Mouse (Mus musculus) erythroblast, embryonic 14.5 days (primary cell): ENCODE data around the gene Naa25. TPM values are rescaled to one million over a fixed set of nuclear protein-coding genes. Genes with fewer than 3 reads are reported as not detected.
A peak's percentile ranks its signal among the peaks of the same experiment; 100 is the strongest.

Experiments used
- H3K27me3 ChIP-seq: 2 replicates; pipeline ENCODE4 v1.6.1; 2012; ENCODE audit warnings: inconsistent platforms; ENCODE audit not compliant: control insufficient read depth
- H3K36me3 ChIP-seq: 2 replicates; pipeline ENCODE4 v1.6.1; 2012; ENCODE audit warnings: mild to moderate bottlenecking, inconsistent platforms; ENCODE audit not compliant: control insufficient read depth
- H3K4me1 ChIP-seq: 2 replicates; pipeline ENCODE4 v1.6.1; 2012; ENCODE audit warnings: inconsistent platforms; ENCODE audit not compliant: control insufficient read depth
- H3K4me3 ChIP-seq: replicated peaks from 2 replicates; pipeline ENCODE3; 2012; ENCODE audit warnings: moderate library complexity, mild to moderate bottlenecking, inconsistent platforms
- H3K9me3 ChIP-seq: 2 replicates; pipeline ENCODE4 v1.6.1; 2012; ENCODE audit warnings: low read length, inconsistent platforms, mixed read lengths; ENCODE audit not compliant: control insufficient read depth
- GATA1 ChIP-seq: IDR thresholded peaks from 2 replicates; pipeline ENCODE4 v1.6.1; 2012; ENCODE audit warnings: low read length, inconsistent platforms, mixed read lengths
- TAL1 ChIP-seq: IDR thresholded peaks from 3 replicates; pipeline ENCODE4 v1.6.1; 2012; ENCODE audit warnings: low read length, inconsistent platforms, mixed read lengths
- polyA plus RNA-seq: library from polyadenylated mRNA; stranded (reverse); fragments of >175 nt; gene quantifications from 2 replicates; pipeline ENCODE4 v1.2.3, GENCODE M21; 2012

Naa25 gene
- polyA plus RNA-seq, 1 experiment = 0.11 TPM

DNA sequence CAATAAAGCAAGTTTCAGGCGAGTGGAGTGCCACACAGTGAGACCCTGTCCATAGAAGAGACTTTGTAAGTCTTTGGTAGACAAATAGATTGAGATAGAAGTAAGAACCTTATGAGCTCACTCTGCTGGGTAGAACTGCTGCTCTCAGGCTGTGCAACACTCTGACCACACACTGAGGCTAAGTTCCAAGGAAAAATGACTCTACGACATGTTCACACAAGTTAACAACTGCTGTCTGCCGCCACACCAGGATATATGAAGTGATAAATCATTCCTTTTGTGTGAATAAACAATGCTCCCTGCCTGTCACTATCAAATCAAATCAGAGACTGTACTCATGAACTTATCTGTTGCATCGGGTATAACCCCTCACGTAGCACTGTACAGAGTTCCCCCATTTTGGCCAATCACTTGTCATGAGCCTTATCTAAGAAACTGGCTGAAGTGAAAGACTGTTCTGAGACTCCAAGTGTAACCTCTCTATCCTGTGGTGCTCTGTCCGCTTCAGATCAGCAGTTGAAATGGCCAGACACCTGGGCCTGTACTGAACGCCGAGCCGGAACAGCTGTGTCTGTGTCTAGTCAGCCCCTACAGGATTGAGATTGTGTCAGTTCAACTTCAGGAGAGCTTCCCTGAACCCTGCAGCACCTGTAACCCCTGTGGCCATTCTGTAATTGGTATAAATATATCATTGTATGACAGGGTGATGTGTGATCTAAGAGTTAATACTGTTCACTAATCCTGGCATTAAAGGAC lies 58.0 kb downstream of the Naa25 start:
- TF ChIP-seq GATA1 = no peak
- no peak for TF ChIP-seq TAL1
- peaks cover 52% of the 10 kb centered on the region for H3K4me1 ChIP-seq
- no peaks in the 10 kb centered on the region for H3K27me3 ChIP-seq
- H3K4me3 ChIP-seq = no peak overlapping the region
- H3K9me3 ChIP-seq = peaks cover 4% of the 10 kb centered on the region; the same call in 1 of the 2 replicates
- H3K36me3 ChIP-seq = peaks cover 12% of the 10 kb centered on the region

DNA sequence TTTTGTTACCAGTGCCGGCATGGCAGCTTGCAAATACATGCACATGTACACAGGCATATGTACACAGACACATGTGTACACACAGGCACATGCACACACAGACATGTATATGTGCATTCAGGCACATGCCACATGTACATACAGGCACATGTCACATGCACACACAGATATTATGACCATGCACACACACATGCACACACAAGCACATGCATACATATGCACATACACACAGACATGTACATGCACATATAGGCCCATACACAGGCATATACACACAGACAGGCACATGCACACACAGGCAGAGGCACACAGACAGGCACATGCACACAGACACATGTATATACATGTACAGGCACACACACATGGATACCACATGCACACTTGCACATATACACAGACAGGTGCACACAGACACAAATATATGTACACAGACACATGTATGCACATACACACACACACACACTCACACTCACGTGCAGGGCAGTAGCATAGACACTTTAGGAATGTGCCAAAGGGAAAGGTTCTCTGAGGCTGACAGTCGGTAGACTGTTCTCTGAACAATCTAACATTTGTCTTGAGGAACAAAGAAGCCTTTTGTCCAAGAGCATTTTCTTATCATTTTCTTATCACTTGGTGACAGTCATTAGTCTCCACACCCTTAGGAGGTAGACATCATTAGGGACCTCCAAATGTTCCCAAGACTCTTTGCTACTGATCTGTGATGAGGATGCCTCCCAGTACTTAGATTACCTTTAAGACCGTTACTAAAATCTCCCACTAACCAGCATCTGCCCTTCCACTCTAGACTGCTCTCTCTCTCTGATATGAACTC lies 63.8 kb downstream of the Naa25 start:
- TF ChIP-seq GATA1 (no peak), TAL1 (no peak; the same call in 2 of the 3 replicates)
- Histone ChIP-seq H3K4me3 (no peak overlapping the region), H3K9me3 (peaks cover 6% of the 10 kb centered on the region; the same call in 1 of the 2 replicates), H3K27me3 (no peaks in the 10 kb centered on the region), H3K36me3 (peaks cover 3% of the 10 kb centered on the region), H3K4me1 (peaks cover 30% of the 10 kb centered on the region)

DNA sequence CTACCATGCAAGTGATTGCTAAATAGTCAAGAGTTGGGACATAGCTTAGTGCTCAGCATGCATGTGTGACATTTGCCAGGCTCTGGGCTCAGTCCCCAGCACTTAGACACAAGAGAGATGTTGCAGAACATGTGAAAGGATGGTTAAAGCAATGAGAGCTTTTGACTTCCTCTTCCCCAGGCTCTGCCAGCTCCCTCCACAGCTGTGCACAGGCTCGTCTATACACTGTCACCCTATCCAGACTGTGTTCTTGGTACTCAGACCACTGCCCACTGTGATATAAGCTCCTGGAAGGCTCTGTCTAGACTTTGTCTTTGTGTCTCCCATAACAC lies 64.4 kb downstream of the Naa25 start:
- TF ChIP-seq GATA1 (no peak), TAL1 (no peak)
- Histone ChIP-seq H3K36me3 (peaks cover 3% of the 10 kb centered on the region), H3K4me3 (no peak overlapping the region), H3K9me3 (peaks cover 6% of the 10 kb centered on the region; the same call in 1 of the 2 replicates), H3K27me3 (no peaks in the 10 kb centered on the region), H3K4me1 (peaks cover 29% of the 10 kb centered on the region)

DNA sequence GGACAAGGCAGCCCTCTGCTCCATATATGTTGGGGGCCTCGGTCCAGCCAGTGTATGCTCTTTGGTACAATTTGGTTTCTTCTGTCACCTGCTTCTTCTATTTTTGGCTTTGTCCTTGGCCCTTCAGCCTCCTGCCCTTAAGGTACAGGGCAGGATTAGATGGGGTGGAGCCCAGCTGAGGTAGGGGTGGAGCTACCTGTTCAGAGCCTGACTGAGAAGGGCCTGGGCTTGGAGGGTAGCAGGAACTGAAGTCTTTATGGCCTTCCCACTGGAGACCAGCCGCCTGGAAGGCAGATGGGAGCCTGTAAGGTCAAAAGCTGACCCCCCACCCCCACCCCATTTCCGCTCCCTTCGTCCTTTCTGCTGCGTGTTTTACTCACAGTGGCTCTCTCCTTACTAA lies 65.2 kb downstream of the Naa25 start:
- Histone ChIP-seq H3K9me3 (peaks cover 6% of the 10 kb centered on the region; the same call in 1 of the 2 replicates), H3K27me3 (no peaks in the 10 kb centered on the region), H3K4me1 (peaks cover 29% of the 10 kb centered on the region), H3K4me3 (no peak overlapping the region), H3K36me3 (peaks cover 3% of the 10 kb centered on the region)
- TF ChIP-seq TAL1 = no peak
- TF ChIP-seq GATA1 = no peak

DNA sequence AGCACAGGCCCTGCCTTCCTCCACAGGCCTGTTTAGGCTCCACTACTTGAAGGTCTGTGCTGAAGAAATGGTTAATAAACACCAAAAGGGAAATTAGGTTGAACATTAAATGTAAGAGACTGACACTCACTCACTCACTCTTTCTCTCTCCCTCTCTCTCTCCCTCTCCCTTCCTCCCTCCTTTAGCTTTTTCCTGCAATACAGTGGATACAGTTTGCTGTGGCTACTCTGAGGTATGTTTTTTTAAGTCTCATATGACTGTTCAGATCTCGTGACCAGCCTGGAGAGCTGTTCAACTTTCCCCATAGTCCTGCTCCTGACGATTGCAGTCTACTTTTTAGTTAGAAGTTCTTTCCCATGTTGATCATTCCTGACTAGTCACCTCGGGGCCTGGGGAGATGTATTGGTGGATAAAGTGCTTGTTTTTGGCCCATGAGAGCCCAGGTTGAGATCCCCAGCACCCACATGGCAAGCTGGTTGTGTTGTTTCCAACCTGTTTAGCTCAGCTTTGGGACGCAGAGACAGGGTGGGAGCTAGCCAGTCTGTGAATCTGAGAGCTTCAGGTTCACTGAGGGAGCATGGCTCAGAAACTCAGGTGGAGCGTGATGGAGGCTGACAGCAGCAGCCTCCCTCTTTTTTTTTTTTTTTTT lies 66.0 kb downstream of the Naa25 start:
- Histone ChIP-seq H3K4me3 (no peak overlapping the region), H3K36me3 (peaks cover 3% of the 10 kb centered on the region), H3K4me1 (peaks cover 29% of the 10 kb centered on the region), H3K9me3 (peaks cover 6% of the 10 kb centered on the region; the same call in 1 of the 2 replicates), H3K27me3 (no peaks in the 10 kb centered on the region)
- no peak for TF ChIP-seq GATA1
- no peak for TF ChIP-seq TAL1

DNA sequence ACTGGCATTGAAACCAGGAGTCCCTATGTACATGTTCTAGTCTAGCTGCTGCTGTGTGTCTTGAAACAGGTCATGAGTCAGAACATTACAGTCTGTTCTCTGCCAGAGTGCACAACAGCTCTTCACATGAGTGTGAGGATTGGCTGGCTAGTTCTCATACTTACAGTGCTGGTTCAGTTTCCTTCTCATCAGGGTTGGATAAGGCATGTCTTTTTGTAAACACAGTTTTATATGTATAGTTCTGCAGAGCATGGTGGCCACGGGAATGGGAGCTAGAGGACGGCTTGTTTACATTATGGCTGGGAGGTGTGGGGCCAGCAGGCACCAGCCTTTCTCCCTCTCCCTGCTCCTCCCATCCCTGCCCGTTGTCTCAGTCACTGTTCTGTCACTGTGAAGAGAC lies 71.8 kb downstream of the Naa25 start:
- H3K27me3 ChIP-seq = no peaks in the 10 kb centered on the region
- H3K36me3 ChIP-seq = no peaks in the 10 kb centered on the region; the same call in 1 of the 2 replicates
- H3K9me3 ChIP-seq = no peaks in the 10 kb centered on the region
- H3K4me1 ChIP-seq = peaks cover 47% of the 10 kb centered on the region
- TF ChIP-seq GATA1 (no peak), TAL1 (no peak)
- no peak overlapping the region for H3K4me3 ChIP-seq

DNA sequence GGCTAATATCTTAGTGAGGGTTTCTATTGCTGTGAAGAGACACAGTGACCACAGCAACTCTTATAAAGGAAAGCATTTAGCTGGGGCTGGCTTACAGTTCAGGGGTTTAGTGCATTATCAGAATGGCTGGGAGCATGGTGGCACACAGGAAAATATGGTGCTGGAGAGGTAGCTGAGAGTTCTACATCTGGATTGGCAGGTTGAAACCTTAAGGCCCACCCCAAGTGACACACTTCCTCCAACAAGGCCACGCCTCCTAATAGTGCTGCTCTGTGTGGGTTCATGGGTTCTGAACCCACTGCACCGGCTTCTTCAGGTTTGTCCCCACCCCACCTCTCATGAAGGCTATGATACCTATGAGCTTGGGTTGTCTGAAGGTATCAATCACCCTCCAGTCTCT lies 74.7 kb downstream of the Naa25 start:
- no peaks in the 10 kb centered on the region; the same call in 1 of the 2 replicates for H3K36me3 ChIP-seq
- H3K9me3 ChIP-seq = no peaks in the 10 kb centered on the region
- H3K4me1 ChIP-seq = peaks cover 73% of the 10 kb centered on the region
- TF ChIP-seq TAL1 (no peak), GATA1 (no peak)
- H3K4me3 ChIP-seq = no peak overlapping the region
- no peaks in the 10 kb centered on the region for H3K27me3 ChIP-seq

DNA sequence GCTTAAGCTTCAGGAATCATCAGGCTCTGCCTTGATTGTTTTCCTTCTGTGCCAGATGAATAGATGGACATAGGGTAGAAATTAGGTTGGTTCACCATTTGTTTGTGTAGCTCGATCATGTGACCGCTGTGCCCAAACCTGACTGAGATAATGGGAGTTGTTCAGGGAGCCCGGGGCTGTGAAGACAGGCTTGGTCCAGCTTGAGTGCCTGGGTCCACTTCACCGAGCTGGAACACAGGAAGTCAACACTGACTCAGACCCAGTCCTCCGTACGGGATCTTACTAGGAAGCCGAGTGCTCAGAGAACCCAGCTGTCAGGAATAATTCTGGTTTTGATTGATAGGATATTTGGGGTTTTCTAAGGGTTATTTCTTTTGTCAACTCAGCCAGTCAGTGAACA lies 76.9 kb downstream of the Naa25 start:
- TF ChIP-seq GATA1 (no peak), TAL1 (no peak)
- Histone ChIP-seq H3K4me1 (peaks cover 73% of the 10 kb centered on the region), H3K27me3 (no peaks in the 10 kb centered on the region), H3K36me3 (no peaks in the 10 kb centered on the region; the same call in 1 of the 2 replicates), H3K9me3 (no peaks in the 10 kb centered on the region), H3K4me3 (no peak overlapping the region)

DNA sequence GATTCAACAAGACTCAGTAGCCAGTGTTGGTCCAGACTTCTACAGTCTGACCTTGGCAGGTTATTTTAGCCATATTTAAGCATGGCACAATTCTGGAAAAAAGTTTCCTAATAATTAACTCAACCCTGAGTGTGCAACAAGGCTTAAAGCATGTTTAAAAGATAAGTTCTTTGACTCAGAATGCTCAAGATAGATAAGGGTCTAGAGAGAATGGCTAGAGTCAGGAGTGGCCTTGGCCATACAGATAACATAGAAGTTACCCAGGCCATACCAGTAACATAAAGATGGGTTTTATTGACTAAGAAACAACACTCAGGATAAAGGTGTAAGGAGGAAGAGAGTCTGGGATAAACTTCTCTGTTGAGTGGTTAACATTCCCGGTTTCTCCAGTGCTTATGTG lies 78.3 kb downstream of the Naa25 start:
- no peaks in the 10 kb centered on the region; the same call in 1 of the 2 replicates for H3K36me3 ChIP-seq
- peaks cover 58% of the 10 kb centered on the region for H3K4me1 ChIP-seq
- H3K4me3 ChIP-seq = no peak overlapping the region
- no peaks in the 10 kb centered on the region for H3K27me3 ChIP-seq
- H3K9me3 ChIP-seq = no peaks in the 10 kb centered on the region
- TF ChIP-seq TAL1 = peak; percentile 51; the same call in 1 of the 3 replicates
- TF ChIP-seq GATA1 = peak; percentile 57; the same call in 1 of the 2 replicates
